Mouse (Mus musculus) midbrain, embryonic 12.5 days (tissue): ENCODE results near the gene Gpr156. TPM values are rescaled to one million over a fixed set of nuclear protein-coding genes. Genes with fewer than 3 reads are reported as not detected.

Experiments used
- ATAC-seq: fragments of 200-750 bp; cut with Nextera tagmentation; 2 replicates; pipeline ENCODE4 v1.8.0; 2017; ENCODE audit warnings: low read depth, moderate TSS enrichment, moderate library complexity; ENCODE audit not compliant: low FRiP score
- H3K27ac ChIP-seq: fragments of 300-500 bp; sonication (generic); replicated peaks from 2 replicates; pipeline ENCODE4 v1.5.1; 2016; ENCODE audit warnings: mild to moderate bottlenecking
- H3K27me3 ChIP-seq: fragments of 300-500 bp; sonication (generic); 2 replicates; pipeline ENCODE4 v1.6.1; 2016; ENCODE audit warnings: mild to moderate bottlenecking
- H3K36me3 ChIP-seq: fragments of 300-500 bp; sonication (generic); 2 replicates; pipeline ENCODE4 v1.6.1; 2016
- H3K4me1 ChIP-seq: fragments of 300-500 bp; sonication (generic); 2 replicates; pipeline ENCODE4 v1.6.1; 2016
- H3K4me2 ChIP-seq: fragments of 300-500 bp; sonication (generic); replicated peaks from 2 replicates; pipeline ENCODE4 v1.6.1; 2016; ENCODE audit warnings: mild to moderate bottlenecking, moderate library complexity
- H3K4me3 ChIP-seq: fragments of 300-500 bp; sonication (generic); 2 replicates; pipeline ENCODE4 v1.5.1; 2016; ENCODE audit warnings: mild to moderate bottlenecking
- H3K9ac ChIP-seq: fragments of 300-500 bp; sonication (generic); replicated peaks from 2 replicates; pipeline ENCODE4 v1.6.1; 2016; ENCODE audit warnings: mild to moderate bottlenecking, moderate library complexity
- H3K9me3 ChIP-seq: fragments of 300-500 bp; sonication (generic); 2 replicates; pipeline ENCODE4 v1.6.1; 2016; ENCODE audit warnings: mild to moderate bottlenecking
- WGBS: fragments of 180-500 bp; shearing (Covaris S2); methylation state at CpG from one replicate; pipeline ENCODE4 v1.1.7; 2016; 5-methylcytosine and 5-hydroxymethylcytosine counted together
- polyA plus RNA-seq: library from polyadenylated mRNA; unstranded; fragments of >200 nt; fragmentation: Nextera tagmentation; extraction: Ambion mirVana; gene quantifications from 2 replicates; pipeline ENCODE4 v1.2.1, GENCODE M21; 2016

Gpr156 gene
- polyA plus RNA-seq, 1 experiment from 2014 or later = 6.8 TPM

- peak overlapping the region; percentile 62 for H3K27ac ChIP-seq
- no peak overlapping the region for H3K9ac ChIP-seq
- H3K36me3 ChIP-seq = no peaks in the 10 kb centered on the region
- no peak overlapping the region for H3K4me2 ChIP-seq
- H3K27me3 ChIP-seq = no peaks in the 10 kb centered on the region
- no peak overlapping the region for H3K4me3 ChIP-seq
- WGBS = 8% methylated on average over 4 of the region's 4 CpGs
- H3K4me1 ChIP-seq = peaks cover 30% of the 10 kb centered on the region
- no peaks in the 10 kb centered on the region for H3K9me3 ChIP-seq
- ATAC-seq = no peak
Measured at GRCm38 (mm10) chr16:37927117-37927516, 10.8 kb downstream of the Gpr156 start.

GRCm38 (mm10) chr16:37929006-37929405 is 12.7 kb downstream of the Gpr156 start:
- Histone ChIP-seq H3K9me3 (no peaks in the 10 kb centered on the region), H3K4me2 (no peak overlapping the region), H3K9ac (no peak overlapping the region), H3K27ac (no peak overlapping the region), H3K36me3 (no peaks in the 10 kb centered on the region), H3K4me3 (no peak overlapping the region), H3K27me3 (no peaks in the 10 kb centered on the region), H3K4me1 (peaks cover 30% of the 10 kb centered on the region)
- no peak for ATAC-seq
- 62% methylated on average over 2 of the region's 2 CpGs for WGBS

- no peak for ATAC-seq
- Histone ChIP-seq H3K9me3 (no peaks in the 10 kb centered on the region), H3K36me3 (no peaks in the 10 kb centered on the region), H3K4me1 (peaks cover 30% of the 10 kb centered on the region), H3K4me2 (no peak overlapping the region), H3K27me3 (no peaks in the 10 kb centered on the region), H3K27ac (no peak overlapping the region), H3K9ac (no peak overlapping the region), H3K4me3 (no peak overlapping the region)
- WGBS = 93% methylated on average over 2 of the region's 2 CpGs
Measured at GRCm38 (mm10) chr16:37929626-37930025, 13.3 kb downstream of the Gpr156 start.

GRCm38 (mm10) chr16:37934932-37935331 is 18.6 kb downstream of the Gpr156 start:
- 82% methylated on average over 2 of the region's 2 CpGs for WGBS
- Histone ChIP-seq H3K9ac (no peak overlapping the region), H3K4me2 (no peak overlapping the region), H3K4me3 (no peak overlapping the region), H3K27me3 (0 out of 2 replicates have a peak, but pooled peaks cover 4% of the 10 kb centered on the region), H3K9me3 (no peaks in the 10 kb centered on the region), H3K27ac (no peak overlapping the region), H3K4me1 (peaks cover 21% of the 10 kb centered on the region), H3K36me3 (no peaks in the 10 kb centered on the region)
- no peak for ATAC-seq

GRCm38 (mm10) chr16:37937276-37937675 is 21.0 kb downstream of the Gpr156 start:
- Histone ChIP-seq H3K4me2 (no peak overlapping the region), H3K36me3 (no peaks in the 10 kb centered on the region), H3K27me3 (0 out of 2 replicates have a peak, but pooled peaks cover 4% of the 10 kb centered on the region), H3K9me3 (no peaks in the 10 kb centered on the region), H3K4me3 (no peak overlapping the region), H3K9ac (no peak overlapping the region), H3K27ac (no peak overlapping the region), H3K4me1 (peaks cover 21% of the 10 kb centered on the region)
- ATAC-seq = no peak
- WGBS = 76% methylated on average over 8 of the region's 8 CpGs

GRCm38 (mm10) chr16:37938125-37939081 is 22.1 kb downstream of the Gpr156 start:
- peak overlapping the region; percentile 40 for H3K4me2 ChIP-seq
- WGBS = 53% methylated on average over 15 of the region's 17 CpGs
- H3K27ac ChIP-seq = peak overlapping the region; percentile 30
- H3K36me3 ChIP-seq = no peaks in the 10 kb centered on the region
- H3K4me1 ChIP-seq = peaks cover 28% of the 10 kb centered on the region
- H3K9ac ChIP-seq = no peak overlapping the region
- peak; percentile 94 for ATAC-seq
- H3K9me3 ChIP-seq = no peaks in the 10 kb centered on the region
- H3K4me3 ChIP-seq = peak overlapping the region; percentile 18
- H3K27me3 ChIP-seq = 0 out of 2 replicates have a peak, but pooled peaks cover 4% of the 10 kb centered on the region

- 0 out of 2 replicates have a peak, but pooled peaks cover 4% of the 10 kb centered on the region for H3K27me3 ChIP-seq
- H3K4me1 ChIP-seq = peaks cover 31% of the 10 kb centered on the region
- peak overlapping the region; percentile 18; the same call in 1 of the 2 replicates for H3K4me3 ChIP-seq
- no peak overlapping the region for H3K9ac ChIP-seq
- H3K9me3 ChIP-seq = no peaks in the 10 kb centered on the region
- peak overlapping the region; percentile 40 for H3K4me2 ChIP-seq
- H3K36me3 ChIP-seq = no peaks in the 10 kb centered on the region
- 72% methylated on average over 11 of the region's 11 CpGs for WGBS
- peak overlapping the region; percentile 15 for H3K27ac ChIP-seq
- peak; percentile 47 for ATAC-seq
Measured at GRCm38 (mm10) chr16:37939082-37939863, 23.0 kb downstream of the Gpr156 start.

GRCm38 (mm10) chr16:37940291-37940690 is 24.0 kb downstream of the Gpr156 start:
- H3K36me3 ChIP-seq = no peaks in the 10 kb centered on the region
- H3K9ac ChIP-seq = no peak overlapping the region
- peaks cover 31% of the 10 kb centered on the region for H3K4me1 ChIP-seq
- no peak overlapping the region for H3K27ac ChIP-seq
- 0 out of 2 replicates have a peak, but pooled peaks cover 4% of the 10 kb centered on the region for H3K27me3 ChIP-seq
- H3K4me2 ChIP-seq = no peak overlapping the region
- no peak overlapping the region for H3K4me3 ChIP-seq
- WGBS = 77% methylated on average over 10 of the region's 10 CpGs
- no peak for ATAC-seq
- no peaks in the 10 kb centered on the region for H3K9me3 ChIP-seq

GRCm38 (mm10) chr16:37943701-37944100 is 27.4 kb downstream of the Gpr156 start:
- Histone ChIP-seq H3K27ac (no peak overlapping the region), H3K36me3 (no peaks in the 10 kb centered on the region), H3K9ac (no peak overlapping the region), H3K27me3 (no peaks in the 10 kb centered on the region), H3K9me3 (no peaks in the 10 kb centered on the region), H3K4me2 (no peak overlapping the region), H3K4me1 (peaks cover 18% of the 10 kb centered on the region), H3K4me3 (no peak overlapping the region)
- ATAC-seq = no peak
- WGBS = 74% methylated on average over 2 of the region's 2 CpGs

- Histone ChIP-seq H3K9ac (no peak overlapping the region), H3K27me3 (no peaks in the 10 kb centered on the region), H3K27ac (no peak overlapping the region), H3K4me2 (no peak overlapping the region), H3K4me1 (peaks cover 11% of the 10 kb centered on the region), H3K9me3 (no peaks in the 10 kb centered on the region), H3K4me3 (no peak overlapping the region), H3K36me3 (no peaks in the 10 kb centered on the region)
- 76% methylated on average over 8 of the region's 8 CpGs for WGBS
- ATAC-seq = no peak
Measured at GRCm38 (mm10) chr16:37945031-37945796, 28.9 kb downstream of the Gpr156 start.

- Histone ChIP-seq H3K9me3 (no peaks in the 10 kb centered on the region), H3K36me3 (no peaks in the 10 kb centered on the region), H3K4me2 (no peak overlapping the region), H3K27ac (no peak overlapping the region), H3K4me3 (no peak overlapping the region), H3K27me3 (no peaks in the 10 kb centered on the region), H3K4me1 (peaks cover 11% of the 10 kb centered on the region), H3K9ac (no peak overlapping the region)
- WGBS = 43% methylated on average over 5 of the region's 5 CpGs
- peak; percentile 56 for ATAC-seq
Measured at GRCm38 (mm10) chr16:37947160-37947559, 30.9 kb downstream of the Gpr156 start.
